Mouse (Mus musculus) naive thymus-derived CD4-positive, alpha-beta T cell, adult 2 months (primary cell): ENCODE measurements around the gene Cep68.

Experiments used
- DNase-seq: peaks from one replicate; pipeline ENCODE4 v3.0.0-alpha.2; 2011; ENCODE audit warnings: low read depth

Cep68 gene

GRCm38 (mm10) chr11:20249296-20250110 lies at the start of gene Cep68:
Cep68 (minus strand) TSS chr11:20249429.
- DNase-seq = peak; percentile 94

- no peak for DNase-seq
These were observed 35.2 kb upstream of the Cep68 start for GRCm38 (mm10) chr11:20284463-20284862.

GRCm38 (mm10) chr11:20282601-20283219 lies 33.5 kb upstream of the Cep68 start:
- no peak for DNase-seq

GRCm38 (mm10) chr11:20280982-20281381 lies 31.8 kb upstream of the Cep68 start:
- DNase-seq = no peak

GRCm38 (mm10) chr11:20278702-20279101 lies 29.5 kb upstream of the Cep68 start:
- DNase-seq = no peak

- DNase-seq = no peak
These were observed 27.9 kb upstream of the Cep68 start for GRCm38 (mm10) chr11:20277106-20277505.

- DNase-seq = no peak
These were observed 26.7 kb upstream of the Cep68 start for GRCm38 (mm10) chr11:20275974-20276373.

- no peak for DNase-seq
These were observed 20.7 kb upstream of the Cep68 start for GRCm38 (mm10) chr11:20269885-20270284.

GRCm38 (mm10) chr11:20262628-20263380 lies 13.6 kb upstream of the Cep68 start:
- DNase-seq = peak; percentile 66

GRCm38 (mm10) chr11:20254791-20255190 lies 5.6 kb upstream of the Cep68 start:
- DNase-seq = no peak

- no peak for DNase-seq
These were observed 3.9 kb upstream of the Cep68 start for GRCm38 (mm10) chr11:20253088-20253487.

GRCm38 (mm10) chr11:20250476-20251178 lies 1.4 kb upstream of the Cep68 start:
- no peak for DNase-seq

GRCm38 (mm10) chr11:20248840-20249239 lies 389 bp downstream of the Cep68 start:
- peak; percentile 75 for DNase-seq

GRCm38 (mm10) chr11:20248277-20248676 lies 952 bp downstream of the Cep68 start:
- DNase-seq = peak; percentile 81

GRCm38 (mm10) chr11:20247146-20247855 lies 1.9 kb downstream of the Cep68 start:
- DNase-seq = peak; percentile 13

- peak; percentile 6 for DNase-seq
These were observed 2.6 kb downstream of the Cep68 start for GRCm38 (mm10) chr11:20246616-20247015.

GRCm38 (mm10) chr11:20245316-20245715 lies 3.9 kb downstream of the Cep68 start:
- DNase-seq = no peak

- no peak for DNase-seq
These were observed 4.6 kb downstream of the Cep68 start for GRCm38 (mm10) chr11:20244336-20245290.

GRCm38 (mm10) chr11:20243214-20243913 lies 5.9 kb downstream of the Cep68 start:
- no peak for DNase-seq
